Comparison of ENCODE assay signal across 27 mouse cellular contexts in genomic region chr9:108963577-108963976, GRCm38 (mm10). TPM values are rescaled to one million over a fixed set of nuclear protein-coding genes. Genes with fewer than 3 reads are reported as not detected.
DNase-seq lines count a peak whose midpoint lies in the region; TF ChIP-seq lines count a peak whose summit lies in the region.
"Had no signal": no experiment of that assay in that cellular context is flagged by ENCODE, and none has a peak within 500 bp of the region (broad histone marks: within the 10 kb centered on the region; RNA-seq: fewer than 3 reads in every experiment).

No protein-coding gene starts in this region.

- intact Hi-C loops in gastrocnemius, postnatal 36 days (cut with DNase I): no loop called here
- intact Hi-C loops in gastrocnemius, postnatal 14 days (cut with DNase I; ENCODE audit: low total_unique reads): no loop called here

- peak overlapping the region; percentile 0 for H3K4me2 ChIP-seq in myocyte (ENCODE audit: low read depth)
- H3K4me2 ChIP-seq: embryonic facial prominence, embryonic 12.5 days; forebrain, embryonic 13.5 days had no signal

- DNase-seq in gastrocnemius, adult 18-20 months (ENCODE audit: low spot score): peak; percentile 12
- no peak for DNase-seq in gastrocnemius, postnatal 36 days
- peak; percentile 29 for DNase-seq in gastrocnemius, postnatal 14 days
- DNase-seq in gastrocnemius, postnatal 4 days (ENCODE audit: low spot score in 2 of 2): no peak
- peak; percentile 44 for DNase-seq in lung, postnatal 10 days
- no peak for DNase-seq in lung, adult 18-20 months
- no peak for DNase-seq in hindbrain, embryonic 10.5 days (ENCODE audit: low spot score)
- DNase-seq: adrenal gland, adult 8-10 months; adrenal gland, postnatal 14 days; adrenal gland, postnatal 36 days; B cell, adult 2 months; cerebellum, adult 11-12 months; cerebellum, adult 2 months; cerebellum, adult 9-10 months; cerebellum, postnatal 10 days; cerebellum, postnatal 25 days had no signal

- H3K36me3 ChIP-seq in myocyte (ENCODE audit: control insufficient read depth, insufficient read depth): no peaks in the 10 kb centered on the region
- no peaks in the 10 kb centered on the region for H3K36me3 ChIP-seq in hindbrain, embryonic 10.5 days
- H3K36me3 ChIP-seq: embryonic facial prominence, embryonic 10.5 days; embryonic facial prominence, embryonic 12.5 days; G1E had no signal

- no peak overlapping the region for H3K27ac ChIP-seq in hindbrain, embryonic 10.5 days
- H3K27ac ChIP-seq: embryonic facial prominence, embryonic 10.5 days; embryonic facial prominence, embryonic 12.5 days; forebrain, embryonic 13.5 days had no signal

- H3ac ChIP-seq in myocyte (ENCODE audit: control insufficient read depth, insufficient read length): no peak overlapping the region

- TF ChIP-seq POLR2A in myocyte (IDR thresholded peaks at IDR 0.05; ENCODE audit: insufficient read length, low read depth): no peak

- no peaks in the 10 kb centered on the region for H3K27me3 ChIP-seq in myocyte (ENCODE audit: control insufficient read depth, insufficient read depth, insufficient read length)
- H3K27me3 ChIP-seq in hindbrain, embryonic 10.5 days (ENCODE audit: insufficient read depth, poor library complexity, severe bottlenecking): no peaks in the 10 kb centered on the region
- H3K27me3 ChIP-seq: CH12.LX; embryonic facial prominence, embryonic 12.5 days; forebrain, embryonic 13.5 days; Patski had no signal

- H3K79me2 ChIP-seq in myocyte (ENCODE audit: control insufficient read depth, insufficient read depth): no peaks in the 10 kb centered on the region

- 78% methylated on average over 3 of the region's 3 CpGs for WGBS in hindbrain, embryonic 10.5 days

- no peak overlapping the region for H3K4me3 ChIP-seq in myocyte
- H3K4me3 ChIP-seq in hindbrain, embryonic 10.5 days: no peak overlapping the region
- H3K4me3 ChIP-seq: embryonic facial prominence, embryonic 10.5 days; embryonic facial prominence, embryonic 12.5 days; forebrain, embryonic 13.5 days had no signal

- H3K9me3 ChIP-seq in hindbrain, embryonic 10.5 days: no peaks in the 10 kb centered on the region
- H3K9me3 ChIP-seq: embryonic facial prominence, embryonic 10.5 days; embryonic facial prominence, embryonic 12.5 days; forebrain, embryonic 13.5 days; G1E had no signal

- H3K4me1 ChIP-seq in hindbrain, embryonic 10.5 days (replicated peaks): peaks cover 8% of the 10 kb centered on the region; the same call in 1 of the 2 replicates
- H3K4me1 ChIP-seq: embryonic facial prominence, embryonic 12.5 days; forebrain, embryonic 13.5 days had no signal

TF ChIP-seq in myocyte, 11 proteins besides CTCF, POLR2A, EP300 and RAD21:
- TF ChIP-seq USF1 (IDR thresholded peaks at IDR 0.05; ENCODE audit: low read depth): no peak
- peak in 2 of 3 experiments; percentile 34 to 65 for TF ChIP-seq MYOD1 (IDR thresholded peaks at IDR 0.05; ENCODE audit: control insufficient read depth in 1 of 3, insufficient read length in 2 of 3, low read depth in 2 of 3)
- no peak for TF ChIP-seq MAX (IDR thresholded peaks at IDR 0.05; ENCODE audit: low read depth)
- TF ChIP-seq MYOG (IDR thresholded peaks at IDR 0.05; ENCODE audit: control insufficient read depth in 1 of 3, insufficient read depth in 1 of 3, insufficient read length in 2 of 3, low read depth in 2 of 3): peak in 1 of 3 experiments; percentile 57
- no peak for TF ChIP-seq REST (IDR thresholded peaks at IDR 0.05; ENCODE audit: insufficient read depth, insufficient read length)
- no peak for TF ChIP-seq TCF3 (IDR thresholded peaks at IDR 0.05; ENCODE audit: insufficient read length, low read depth)
- no peak for TF ChIP-seq TCF12 (IDR thresholded peaks at IDR 0.05; ENCODE audit: insufficient read depth, poor library complexity, severe bottlenecking)
- no peak for TF ChIP-seq CEBPB (IDR thresholded peaks at IDR 0.05; ENCODE audit: insufficient read depth, poor library complexity, severe bottlenecking)
- TF ChIP-seq POLR2AphosphoS2 (IDR thresholded peaks at IDR 0.05; ENCODE audit: insufficient read length, low read depth): no peak
- no peak for TF ChIP-seq SRF (IDR thresholded peaks at IDR 0.05; ENCODE audit: control insufficient read depth, insufficient read length, low read depth)
- TF ChIP-seq E2F4 (IDR thresholded peaks at IDR 0.05; ENCODE audit: insufficient read depth): no peak

RNA-seq across cellular contexts. Expression of gene Col7a1, which starts 10.2 kb away (rescaled TPM):
- 1 to 10 TPM; 2.2 to 3.5 TPM for total RNA-seq in gastrocnemius, adult 18-20 months (2021)
- total RNA-seq in gastrocnemius, postnatal 36 days (2021): 1 to 10 TPM; 2.4 TPM
- total RNA-seq in gastrocnemius, postnatal 14 days (2021): 1 to 10 TPM; 2.7 to 3.7 TPM
- 10 to 100 TPM; 16.0 to 16.4 TPM for total RNA-seq in gastrocnemius, postnatal 4 days (2021)
- polyA plus RNA-seq in myocyte (2012; fragmentation: generic; extraction: Trizol): 8.4 TPM
- 1.2 and 3.3 TPM in 2 replicates for polyA plus RNA-seq in hindbrain, embryonic 10.5 days (2016; fragmentation: Nextera tagmentation; extraction: Ambion mirVana)
- polyA plus RNA-seq: activated CD4-positive, CD25-positive, alpha-beta regulatory T cell, adult 4 months; CD4-positive, CD25-positive, alpha-beta regulatory T cell, adult 4 months had no signal

RNA-seq across cellular contexts. Expression of gene Ucn2, which starts 22.2 kb away (rescaled TPM):
- total RNA-seq in gastrocnemius, adult 18-20 months (2021): under 1 TPM; 0.27 to 0.90 TPM
- total RNA-seq in gastrocnemius, postnatal 36 days (2021): under 1 TPM; 0.23 to 0.67 TPM
- under 1 TPM; 0.40 to 0.53 TPM for total RNA-seq in gastrocnemius, postnatal 14 days (2021)
- 1 to 10 TPM; 2.9 to 3.8 TPM for total RNA-seq in gastrocnemius, postnatal 4 days (2021)
- 0.17 TPM for polyA plus RNA-seq in myocyte (2012; fragmentation: generic; extraction: Trizol)
- not detected in 2 replicates for polyA plus RNA-seq in hindbrain, embryonic 10.5 days (2016; fragmentation: Nextera tagmentation; extraction: Ambion mirVana)
- total RNA-seq: CH12.LX had no signal
- polyA plus RNA-seq: activated CD4-positive, CD25-positive, alpha-beta regulatory T cell, adult 4 months; CD4-positive, CD25-positive, alpha-beta regulatory T cell, adult 4 months; embryonic facial prominence, embryonic 10.5 days; forebrain, embryonic 11.5 days; forebrain, embryonic 13.5 days; G1E had no signal

RNA-seq across cellular contexts. Expression of gene Uqcrc1, which starts 27.1 kb away (rescaled TPM):
- 100 to 1,000 TPM; 888 to 981 TPM for total RNA-seq in gastrocnemius, adult 18-20 months (2021)
- total RNA-seq in gastrocnemius, postnatal 36 days (2021): 1,000 to 10,000 TPM; 1,038 to 1,084 TPM
- 1,000 to 10,000 TPM in 1 of 2 experiments, 100 to 1,000 TPM in 1; 899 to 1,084 TPM for total RNA-seq in gastrocnemius, postnatal 14 days (2021)
- total RNA-seq in gastrocnemius, postnatal 4 days (2021): 100 to 1,000 TPM; 612 to 624 TPM
- 468 TPM for polyA plus RNA-seq in myocyte (2012; fragmentation: generic; extraction: Trizol)
- polyA plus RNA-seq in hindbrain, embryonic 10.5 days (2016; fragmentation: Nextera tagmentation; extraction: Ambion mirVana): 478 and 495 TPM in 2 replicates

RNA-seq across cellular contexts. Expression of gene Pfkfb4, which starts 28.0 kb away (rescaled TPM):
- total RNA-seq in gastrocnemius, adult 18-20 months (2021): 10 to 100 TPM; 18.8 to 43.0 TPM
- 10 to 100 TPM; 37.3 to 46.3 TPM for total RNA-seq in gastrocnemius, postnatal 36 days (2021)
- total RNA-seq in gastrocnemius, postnatal 14 days (2021): 10 to 100 TPM; 31.0 to 31.6 TPM
- total RNA-seq in gastrocnemius, postnatal 4 days (2021): 10 to 100 TPM; 17.2 to 21.4 TPM
- 4.4 TPM for polyA plus RNA-seq in myocyte (2012; fragmentation: generic; extraction: Trizol)
- 11.9 and 17.6 TPM in 2 replicates for polyA plus RNA-seq in hindbrain, embryonic 10.5 days (2016; fragmentation: Nextera tagmentation; extraction: Ambion mirVana)

RNA-seq across cellular contexts. Expression of gene Tmem89, which starts 49.2 kb away (rescaled TPM):
- not detected for total RNA-seq in gastrocnemius, adult 18-20 months (2021)
- not detected for total RNA-seq in gastrocnemius, postnatal 36 days (2021)
- not detected for total RNA-seq in gastrocnemius, postnatal 14 days (2021)
- total RNA-seq in gastrocnemius, postnatal 4 days (2021): not detected
- not detected for polyA plus RNA-seq in myocyte (2012; fragmentation: generic; extraction: Trizol)
- polyA plus RNA-seq in hindbrain, embryonic 10.5 days (2016; fragmentation: Nextera tagmentation; extraction: Ambion mirVana): 0.17 and 0.24 TPM in 2 replicates
- total RNA-seq: adrenal gland, postnatal 14 days; adrenal gland, postnatal 36 days; CH12.LX; G1E had no signal
- polyA plus RNA-seq: activated CD4-positive, CD25-positive, alpha-beta regulatory T cell, adult 4 months; embryonic facial prominence, embryonic 10.5 days; embryonic facial prominence, embryonic 12.5 days; embryonic facial prominence, embryonic 14.5 days; forebrain, embryonic 11.5 days; forebrain, embryonic 13.5 days; G1E; Patski had no signal

Comparison
In these comparisons a context has a peak if more than half of its experiments do, and no peak if none do; other contexts are left out.
1. DNase-seq: peak in gastrocnemius, adult 18-20 months (single experiment), gastrocnemius, postnatal 14 days (single experiment) and lung, postnatal 10 days (single experiment); none in gastrocnemius, postnatal 36 days (0 of 2), gastrocnemius, postnatal 4 days (0 of 2), lung, adult 18-20 months (0 of 2) and hindbrain, embryonic 10.5 days (single experiment).